Mouse (Mus musculus): ENCODE data around the gene Usf3.

The Usf3 gene

GRCm38 (mm10) chr16:44173155-44173941 is at the start of gene Usf3:
TSS of gene Usf3 (plus strand) at chr16:44173246.
- peak; percentile 52 for DNase-seq (ENCODE audit: low spot score)

GRCm38 (mm10) chr16:44123786-44124185 is 49.3 kb upstream of the Usf3 start:
- no peak for DNase-seq (ENCODE audit: low spot score)

- no peak for DNase-seq (ENCODE audit: low spot score)
Measured at GRCm38 (mm10) chr16:44124713-44125112, 48.3 kb upstream of the Usf3 start.

- no peak for DNase-seq (ENCODE audit: low spot score)
Measured at GRCm38 (mm10) chr16:44125436-44125835, 47.6 kb upstream of the Usf3 start.

- DNase-seq (ENCODE audit: low spot score): no peak
Measured at GRCm38 (mm10) chr16:44126437-44126836, 46.6 kb upstream of the Usf3 start.

- no peak for DNase-seq (ENCODE audit: low spot score)
Measured at GRCm38 (mm10) chr16:44132300-44132699, 40.7 kb upstream of the Usf3 start.

GRCm38 (mm10) chr16:44133187-44133586 is 39.9 kb upstream of the Usf3 start:
- DNase-seq (ENCODE audit: low spot score): no peak

GRCm38 (mm10) chr16:44136511-44137021 is 36.5 kb upstream of the Usf3 start:
- no peak for DNase-seq (ENCODE audit: low spot score)

- DNase-seq (ENCODE audit: low spot score): no peak
Measured at GRCm38 (mm10) chr16:44138377-44138978, 34.6 kb upstream of the Usf3 start.

GRCm38 (mm10) chr16:44138979-44139535 is 34.0 kb upstream of the Usf3 start:
- peak; percentile 91 for DNase-seq (ENCODE audit: low spot score)

GRCm38 (mm10) chr16:44139536-44140185 is 33.4 kb upstream of the Usf3 start, which contains the start of the genes Atp6v1a and Naa50:
TSS of gene Atp6v1a (minus strand) at chr16:44139705.
TSS of gene Naa50 (plus strand) at chr16:44139830.
- DNase-seq (ENCODE audit: low spot score): peak; percentile 90

GRCm38 (mm10) chr16:44140186-44140787 is 32.8 kb upstream of the Usf3 start:
- peak; percentile 75 for DNase-seq (ENCODE audit: low spot score)

GRCm38 (mm10) chr16:44141483-44141882 is 31.6 kb upstream of the Usf3 start:
- DNase-seq (ENCODE audit: low spot score): no peak

- DNase-seq (ENCODE audit: low spot score): no peak
Measured at GRCm38 (mm10) chr16:44149002-44149767, 23.9 kb upstream of the Usf3 start.

- no peak for DNase-seq (ENCODE audit: low spot score)
Measured at GRCm38 (mm10) chr16:44154497-44155057, 18.5 kb upstream of the Usf3 start.

GRCm38 (mm10) chr16:44159325-44159724 is 13.7 kb upstream of the Usf3 start:
- no peak for DNase-seq (ENCODE audit: low spot score)

GRCm38 (mm10) chr16:44163831-44164230 is 9.2 kb upstream of the Usf3 start:
- DNase-seq (ENCODE audit: low spot score): no peak

- DNase-seq (ENCODE audit: low spot score): no peak
Measured at GRCm38 (mm10) chr16:44165182-44165581, 7.9 kb upstream of the Usf3 start.

- DNase-seq (ENCODE audit: low spot score): no peak
Measured at GRCm38 (mm10) chr16:44168990-44169389, 4.1 kb upstream of the Usf3 start.

- peak; percentile 98 for DNase-seq (ENCODE audit: low spot score)
Measured at GRCm38 (mm10) chr16:44172297-44173154, 520 bp upstream of the Usf3 start.

All from layer of hippocampus, adult 11-12 months (tissue).